Mouse (Mus musculus) spleen, adult 2 months (tissue): ENCODE results near the gene Gm28845. TPM values are rescaled to one million over a fixed set of nuclear protein-coding genes. Genes with fewer than 3 reads are reported as not detected.
A peak's percentile ranks its signal among the peaks of the same experiment; 100 is the strongest.

ENCODE experiments used
- DNase-seq, 2 experiments: peaks; one replicate each; pipeline versions ENCODE4 v3.0.0 to v3.0.0-alpha.2; 2012 to 2021; ENCODE audit warnings: low spot score in 2 of 2, low read depth in 1 of 2
- H3K27ac ChIP-seq: fragments of 200-500 bp; 2 replicates; pipeline ENCODE4 v1.5.1; 2012; ENCODE audit warnings: low read length, inconsistent platforms; ENCODE audit not compliant: insufficient read depth
- H3K27me3 ChIP-seq: fragments of 200-500 bp; 2 replicates; pipeline ENCODE4 v1.6.1; 2012; ENCODE audit warnings: mild to moderate bottlenecking, moderate library complexity, low read length, inconsistent platforms; ENCODE audit not compliant: control insufficient read depth, insufficient read depth
- H3K36me3 ChIP-seq: fragments of 200-500 bp; 2 replicates; pipeline ENCODE4 v1.6.1; 2012; ENCODE audit warnings: mild to moderate bottlenecking, low read length, inconsistent platforms; ENCODE audit not compliant: control insufficient read depth, insufficient read depth
- H3K4me1 ChIP-seq: fragments of 200-500 bp; 2 replicates; pipeline ENCODE4 v1.6.1; 2011; ENCODE audit warnings: inconsistent platforms; ENCODE audit not compliant: control insufficient read depth, insufficient read depth, insufficient read length
- H3K4me3 ChIP-seq: fragments of 200-500 bp; 2 replicates; pipeline ENCODE4 v1.5.1; 2011; ENCODE audit warnings: mild to moderate bottlenecking, inconsistent platforms; ENCODE audit not compliant: insufficient read depth, insufficient read length; ENCODE audit errors: extremely low read depth
- CTCF ChIP-seq: fragments of 200-500 bp; IDR thresholded peaks from 2 replicates; pipeline ENCODE4 v1.5.1; 2011; ENCODE audit warnings: mild to moderate bottlenecking, inconsistent platforms; ENCODE audit not compliant: insufficient read depth, insufficient read length, insufficient replicate concordance; ENCODE audit errors: extremely low read depth
- POLR2A ChIP-seq: fragments of 200-500 bp; IDR thresholded peaks from 2 replicates; pipeline ENCODE4 v1.6.1; 2011; ENCODE audit warnings: low read depth, low read length, inconsistent platforms
- WGBS: fragments of 180-500 bp; shearing (Covaris S2); methylation state at CpG from one replicate; pipeline ENCODE4 v1.1.7; 2018; 5-methylcytosine and 5-hydroxymethylcytosine counted together
- polyA plus RNA-seq: library from polyadenylated mRNA; depleted of rRNA; stranded (reverse); fragments of >200 nt; gene quantifications from 2 replicates; pipeline ENCODE4 v1.2.3, GENCODE M21; 2012

The Gm28845 gene
- polyA plus RNA-seq, 1 experiment, result not detected

DNA sequence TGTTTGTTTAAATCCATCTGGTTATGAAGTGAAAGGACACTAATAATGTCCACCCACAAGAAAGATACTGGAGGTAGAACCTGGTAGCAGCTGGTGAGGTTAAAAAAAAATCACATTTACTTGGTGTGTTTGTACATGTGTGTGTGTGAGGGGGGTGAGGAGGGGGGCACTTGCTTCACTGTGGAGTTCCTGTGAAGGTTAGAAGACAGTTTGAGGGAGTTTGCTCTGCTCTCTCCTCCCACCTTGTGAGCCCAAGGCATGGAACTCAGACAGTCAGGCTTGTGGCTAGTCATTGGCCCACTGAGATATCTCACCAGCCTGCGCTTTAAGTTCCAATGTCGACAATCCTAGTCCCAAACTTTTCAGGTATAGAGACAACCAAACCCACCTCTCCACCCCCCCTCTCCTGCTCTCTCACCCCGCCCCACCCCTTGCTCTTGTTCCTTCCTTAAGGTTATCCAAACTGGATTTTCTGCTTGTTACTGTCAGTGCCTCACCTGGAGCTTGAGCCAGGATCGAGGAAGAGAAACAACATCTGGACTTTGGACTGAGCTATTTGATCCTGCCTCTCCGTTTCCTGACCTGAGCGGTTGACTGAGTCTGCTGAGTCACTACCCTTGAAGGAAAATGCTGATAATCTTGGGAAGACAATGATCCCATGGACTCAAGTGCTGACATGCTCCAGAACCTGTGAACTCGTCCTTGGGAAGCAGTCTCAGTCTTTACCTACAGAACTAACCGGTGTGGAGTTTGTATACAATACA is 1.0 kb downstream of the Gm28845 start:
- no peak for DNase-seq
- 82% methylated on average over 8 of the region's 8 CpGs for WGBS

DNA sequence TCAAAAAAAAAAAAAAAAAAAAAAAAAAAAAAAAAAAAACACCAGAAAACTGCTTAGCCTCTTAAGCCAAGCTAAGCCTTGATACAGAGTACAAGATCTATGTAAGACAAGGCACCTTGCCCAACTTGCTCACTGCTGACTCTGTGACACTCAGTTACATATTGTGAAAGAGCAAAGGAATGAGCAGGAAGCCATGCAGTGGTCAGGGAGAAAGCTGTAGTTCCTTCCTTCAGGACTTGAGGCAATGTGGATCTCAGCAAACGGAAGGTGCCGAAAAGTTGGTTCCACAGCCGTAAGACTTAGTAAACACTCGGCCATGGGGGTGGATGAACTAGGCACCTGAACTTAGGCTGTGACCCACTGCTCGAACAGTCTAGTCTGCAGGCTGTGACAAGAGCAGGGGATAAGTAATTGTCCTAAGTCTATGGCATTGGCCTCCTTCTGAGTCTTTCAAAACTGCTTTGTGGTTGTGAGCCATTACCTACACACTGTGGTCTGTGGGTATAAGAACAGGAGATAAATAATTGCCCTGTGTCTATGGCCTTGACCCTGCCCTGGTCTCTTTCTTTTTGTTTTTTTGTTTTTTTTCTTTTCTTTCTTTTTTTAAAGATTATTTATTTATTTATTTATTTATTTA is 5.7 kb downstream of the Gm28845 start:
- 81% methylated on average over 5 of the region's 5 CpGs for WGBS
- no peak for DNase-seq

More for the DNA sequence above, 1.0 kb downstream of the Gm28845 start:
- Histone ChIP-seq H3K27ac (no peak overlapping the region), H3K36me3 (no peaks in the 10 kb centered on the region), H3K4me3 (no peak overlapping the region), H3K4me1 (no peaks in the 10 kb centered on the region), H3K27me3 (no peaks in the 10 kb centered on the region)
- no peak for TF ChIP-seq POLR2A
- no peak for TF ChIP-seq CTCF

DNA sequence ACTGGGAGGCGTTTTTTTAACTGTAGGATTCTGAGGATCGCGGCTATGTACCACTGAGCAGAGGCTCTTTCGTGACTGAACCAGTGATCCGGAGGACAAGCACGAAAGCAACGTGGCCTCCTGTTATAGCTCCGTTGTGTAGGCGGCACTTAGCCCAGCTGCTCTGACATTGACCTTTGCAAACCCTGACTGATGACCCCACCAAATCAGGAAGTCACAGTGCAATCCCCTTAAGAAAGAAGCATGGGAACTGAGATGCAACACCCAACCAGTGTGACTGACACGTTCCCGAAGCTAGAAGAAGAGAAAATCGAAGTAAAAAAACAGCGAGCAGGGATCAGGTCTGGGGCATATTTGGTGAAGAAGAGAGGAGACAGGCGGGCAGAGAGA is 6.6 kb downstream of the Gm28845 start:
- H3K36me3 ChIP-seq, result no peaks in the 10 kb centered on the region
- H3K4me3 ChIP-seq, result no peak overlapping the region
- TF ChIP-seq CTCF, result no peak
- TF ChIP-seq POLR2A, result no peak
- WGBS, result 56% methylated on average over 14 of the region's 14 CpGs
- H3K27me3 ChIP-seq, result no peaks in the 10 kb centered on the region
- peak overlapping the region; percentile 65 for H3K27ac ChIP-seq
- H3K4me1 ChIP-seq, result no peaks in the 10 kb centered on the region
- DNase-seq, result no peak

More for the DNA sequence above, 5.7 kb downstream of the Gm28845 start:
- no peak for TF ChIP-seq CTCF
- TF ChIP-seq POLR2A, result no peak
- no peaks in the 10 kb centered on the region for H3K4me1 ChIP-seq
- no peaks in the 10 kb centered on the region for H3K36me3 ChIP-seq
- H3K27me3 ChIP-seq, result no peaks in the 10 kb centered on the region
- no peak overlapping the region for H3K27ac ChIP-seq
- H3K4me3 ChIP-seq, result no peak overlapping the region

DNA sequence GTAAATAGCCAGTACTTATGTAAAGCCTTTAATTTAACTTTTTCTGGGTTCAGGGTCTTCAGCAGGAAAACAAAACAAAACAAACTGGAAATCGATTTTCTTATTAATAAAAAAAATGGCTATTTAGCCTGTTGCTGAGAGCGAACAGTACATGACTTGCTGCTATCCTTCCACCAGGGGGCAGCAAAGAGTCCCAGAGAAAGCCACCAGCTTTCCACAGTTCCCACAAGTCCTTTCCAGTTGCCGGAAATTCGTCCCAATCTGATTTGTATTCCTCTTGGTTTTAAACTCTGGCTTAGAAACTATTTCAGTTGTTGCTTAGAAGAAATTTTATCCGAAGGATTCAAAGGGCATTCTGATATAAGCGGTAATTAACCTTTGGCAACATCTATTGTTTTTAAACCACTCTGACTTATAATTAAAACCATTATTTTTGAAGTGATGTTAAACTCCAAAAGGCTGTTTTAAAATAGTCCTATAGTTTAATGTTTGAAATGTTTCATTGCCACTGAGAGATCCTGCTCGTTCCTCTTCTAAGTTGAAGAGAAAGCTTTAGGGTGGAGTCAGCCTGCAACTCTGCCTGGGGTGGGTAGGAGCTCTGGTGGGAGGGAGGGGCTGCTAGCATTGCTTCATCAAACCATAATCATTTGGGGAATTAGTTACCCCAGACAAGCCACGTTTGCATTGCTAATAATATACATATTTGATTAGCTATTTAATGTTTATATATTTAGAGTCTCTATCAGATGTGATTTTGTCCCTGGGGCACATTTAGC is 7.1 kb downstream of the Gm28845 start:
- H3K36me3 ChIP-seq, result no peaks in the 10 kb centered on the region
- TF ChIP-seq POLR2A, result no peak
- peak; percentile 69; the same call in 1 of the 2 replicates for TF ChIP-seq CTCF
- no peaks in the 10 kb centered on the region for H3K27me3 ChIP-seq
- H3K4me1 ChIP-seq, result no peaks in the 10 kb centered on the region
- WGBS, result 24% methylated on average over 8 of the region's 8 CpGs
- DNase-seq, result peak; percentile 7 to 23
- no peak overlapping the region for H3K27ac ChIP-seq
- no peak overlapping the region; the same call in 1 of the 2 replicates for H3K4me3 ChIP-seq

DNA sequence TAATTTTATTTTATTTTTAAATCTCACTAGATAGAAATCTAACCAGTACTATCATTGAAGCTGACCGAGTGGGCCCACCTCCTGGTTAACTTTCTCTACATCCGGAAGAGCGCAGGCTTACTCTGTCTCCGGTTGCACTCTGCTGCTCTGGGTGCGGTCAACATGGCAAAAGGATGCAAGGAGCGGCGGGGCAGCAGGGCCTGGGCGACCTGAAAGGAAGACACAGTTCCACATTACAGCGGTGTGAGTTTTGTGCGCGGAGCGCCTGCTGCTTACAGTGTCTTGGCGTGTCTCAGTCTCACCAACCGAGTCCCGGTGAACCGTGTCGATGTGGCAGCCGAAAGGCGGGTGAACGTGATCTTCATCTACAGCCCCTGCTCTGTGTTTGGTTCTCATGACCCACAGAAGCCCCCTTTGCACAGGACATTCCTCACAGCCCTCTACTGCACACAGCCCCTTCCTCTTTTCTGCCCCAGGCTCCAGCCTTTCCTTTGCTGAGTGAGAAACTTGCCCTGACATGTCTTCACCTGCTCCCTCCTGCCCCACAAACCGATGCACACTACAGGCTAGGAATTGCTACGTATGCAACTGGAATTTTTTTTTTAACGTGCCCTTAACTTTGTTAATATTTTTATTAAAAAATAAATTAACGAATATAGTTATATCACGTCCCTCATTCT is 9.5 kb downstream of the Gm28845 start:
- 90% methylated on average over 25 of the region's 25 CpGs for WGBS
- no peak overlapping the region for H3K4me3 ChIP-seq
- no peak overlapping the region for H3K27ac ChIP-seq
- no peaks in the 10 kb centered on the region for H3K36me3 ChIP-seq
- no peak for TF ChIP-seq CTCF
- DNase-seq, result no peak
- no peaks in the 10 kb centered on the region for H3K4me1 ChIP-seq
- no peaks in the 10 kb centered on the region for H3K27me3 ChIP-seq

DNA sequence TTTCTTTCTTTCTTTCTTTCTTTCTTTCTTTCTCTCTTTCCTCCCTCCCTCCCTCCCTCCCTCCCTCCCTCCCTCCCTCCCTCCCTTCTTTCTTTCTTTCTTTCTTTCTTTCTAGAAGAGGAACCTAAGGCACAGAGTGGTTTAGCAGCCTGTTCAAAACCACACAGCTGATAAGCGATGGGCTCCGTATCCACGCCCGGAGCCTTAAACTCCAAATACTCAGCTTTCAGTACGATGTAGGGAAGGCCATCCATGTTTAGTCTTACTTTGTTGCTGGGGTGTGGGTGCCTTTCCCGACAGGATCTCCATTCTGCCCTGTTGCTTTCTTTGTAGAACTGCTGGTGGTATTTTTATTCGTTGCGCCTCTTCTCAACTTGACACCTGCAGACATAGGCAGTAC is 10.2 kb downstream of the Gm28845 start:
- H3K4me1 ChIP-seq, result no peaks in the 10 kb centered on the region
- H3K27me3 ChIP-seq, result no peaks in the 10 kb centered on the region
- 85% methylated on average over 8 of the region's 8 CpGs for WGBS
- TF ChIP-seq CTCF, result no peak
- TF ChIP-seq POLR2A, result no peak
- no peak for DNase-seq
- H3K36me3 ChIP-seq, result no peaks in the 10 kb centered on the region
- H3K4me3 ChIP-seq, result no peak overlapping the region
- no peak overlapping the region for H3K27ac ChIP-seq
